In genomic region chr5:135533431-135533830, GRCm38 (mm10) we compare ENCODE assay signal across 10 mouse cellular contexts. TPM values are rescaled to one million over a fixed set of nuclear protein-coding genes. Genes with fewer than 3 reads are reported as not detected.
DNase-seq lines count a peak whose midpoint lies in the region; ATAC-seq and TF ChIP-seq lines count a peak whose summit lies in the region.
"Had no signal": no experiment of that assay in that cellular context is flagged by ENCODE, and none has a peak within 500 bp of the region (broad histone marks: within the 10 kb centered on the region; RNA-seq: fewer than 3 reads in every experiment).

No protein-coding gene starts in this region.

- peak; percentile 22 to 40 for DNase-seq in cerebellum, adult 2 months
- DNase-seq in adrenal gland, postnatal 36 days = peak; percentile 58 to 78
- DNase-seq in heart, postnatal 14 days = peak; percentile 78
- DNase-seq in lung, postnatal 14 days = peak; percentile 86
- no peak for DNase-seq in right cerebral cortex, postnatal 36 days (ENCODE audit: low spot score in 2 of 2)
- DNase-seq in B cell, adult 2 months = no peak
- no peak for DNase-seq in cerebellum, adult 11 months

- TF ChIP-seq POLR2A in cerebellum, adult 2 months (IDR thresholded peaks at IDR 0.05; ENCODE audit: borderline replicate concordance, insufficient read depth, low read length) = no peak

- no peak for ATAC-seq in cerebellum, adult (ENCODE audit: insufficient number of reproducible peaks, low FRiP score, low TSS enrichment)
- ATAC-seq: inflammation-experienced regulatory T-cells, adult 6 months had no signal

- H3K27ac ChIP-seq in cerebellum, adult 2 months (ENCODE audit: insufficient read depth, low read length) = no peak overlapping the region
- H3K27ac ChIP-seq: neural tube, embryonic 13.5 days had no signal

- no peak for TF ChIP-seq CTCF in cerebellum, adult 2 months (IDR thresholded peaks at IDR 0.05; ENCODE audit: borderline replicate concordance, insufficient read depth, low read depth, low read length)

- H3K27me3 ChIP-seq in cerebellum, adult 2 months (ENCODE audit: control insufficient read depth, insufficient read depth, low read length) = no peaks in the 10 kb centered on the region
- H3K27me3 ChIP-seq: neural tube, embryonic 13.5 days had no signal

- peaks cover 25% of the 10 kb centered on the region for H3K4me1 ChIP-seq in cerebellum, adult 2 months (ENCODE audit: control insufficient read depth, insufficient read depth, low read length)
- H3K4me1 ChIP-seq: neural tube, embryonic 13.5 days had no signal

- H3K4me3 ChIP-seq in cerebellum, adult 2 months (replicated peaks; ENCODE audit: insufficient read depth, low read depth, low read length) = no peak overlapping the region
- H3K4me3 ChIP-seq: neural tube, embryonic 13.5 days had no signal

- intact Hi-C loops in heart, postnatal 14 days (cut with DNase I) = no loop called here

- WGBS in cerebellum, adult 2 months = 28% methylated on average over 10 of the region's 10 CpGs

RNA-seq across cellular contexts. Expression of gene Hip1, which starts 11.5 kb away (rescaled TPM):
- polyA plus RNA-seq in cerebellum, adult 2 months (2012; rRNA removed) = 32.3 and 35.2 TPM in 2 replicates
- 10 to 100 TPM; 20.0 to 28.0 TPM for total RNA-seq in adrenal gland, postnatal 36 days (2021)
- total RNA-seq in heart, postnatal 14 days (2021) = 10 to 100 TPM; 45.6 to 45.9 TPM

RNA-seq across cellular contexts. Expression of gene Ccl26, which starts 29.9 kb away (rescaled TPM):
- not detected in 2 replicates for polyA plus RNA-seq in cerebellum, adult 2 months (2012; rRNA removed)
- not detected for total RNA-seq in adrenal gland, postnatal 36 days (2021)
- total RNA-seq in heart, postnatal 14 days (2021) = not detected
- polyA plus RNA-seq: inflammation-experienced regulatory T-cells, adult 6 months; neural tube, embryonic 13.5 days had no signal

RNA-seq across cellular contexts. Expression of gene Ccl24, which starts 39.4 kb away (rescaled TPM):
- 0.23 and 0.32 TPM in 2 replicates for polyA plus RNA-seq in cerebellum, adult 2 months (2012; rRNA removed)
- under 1 TPM; 0.73 to 0.82 TPM for total RNA-seq in adrenal gland, postnatal 36 days (2021)
- total RNA-seq in heart, postnatal 14 days (2021) = 1 to 10 TPM; 1.6 to 2.2 TPM
- polyA plus RNA-seq: inflammation-experienced regulatory T-cells, adult 6 months had no signal

Comparison
In these comparisons a context has a peak if more than half of its experiments do, and no peak if none do; other contexts are left out.
1. DNase-seq: peak in cerebellum, adult 2 months (2 of 2), adrenal gland, postnatal 36 days (2 of 2), heart, postnatal 14 days (2 of 2) and lung, postnatal 14 days (single experiment); none in right cerebral cortex, postnatal 36 days (0 of 2), B cell, adult 2 months (0 of 2) and cerebellum, adult 11 months (single experiment).